Mouse (Mus musculus) CH12.LX (cell line): ENCODE data around the gene 9330161L09Rik.

Source experiments
- CTCF ChIP-seq, 2 experiments: IDR thresholded peaks in 1 of 2; conservative IDR thresholded peaks in 1 of 2; 2 replicates each; pipeline ENCODE4 v1.5.1; 2011 to 2012; ENCODE audit warnings: low read depth in 2 of 2, low read length in 2 of 2, improper control_type of control experiment in 1 of 2, inconsistent platforms in 1 of 2, mild to moderate bottlenecking in 1 of 2, moderate library complexity in 1 of 2
- ETS1 ChIP-seq: conservative IDR thresholded peaks from 2 replicates; pipeline ENCODE4 v1.6.1; 2012; ENCODE audit warnings: low read depth, mild to moderate bottlenecking, inconsistent platforms, low read length, improper control_type of control experiment, moderate library complexity
- KAT2A ChIP-seq: IDR thresholded peaks from 2 replicates; pipeline ENCODE4 v1.6.1; 2012; ENCODE audit warnings: low read length, improper control_type of control experiment, inconsistent platforms; ENCODE audit not compliant: insufficient replicate concordance
- POLR2A ChIP-seq: IDR thresholded peaks from 2 replicates; pipeline ENCODE4 v1.6.1; 2011; ENCODE audit warnings: low read depth, mild to moderate bottlenecking, improper control_type of control experiment, low read length
- UBTF ChIP-seq: IDR thresholded peaks from 2 replicates; pipeline ENCODE4 v1.6.1; 2012; ENCODE audit warnings: low read depth, mild to moderate bottlenecking, inconsistent platforms, low read length, improper control_type of control experiment, moderate library complexity
- USF1 ChIP-seq: IDR thresholded peaks from 2 replicates; pipeline ENCODE4 v1.6.1; 2014; ENCODE audit warnings: low read depth, mild to moderate bottlenecking, inconsistent platforms, low read length, improper control_type of control experiment

GRCm38 (mm10) chr12:103376774-103377173, 30.8 kb downstream of the 9330161L09Rik start:
- TF ChIP-seq CTCF (conservative IDR thresholded peaks at IDR 0.05 in 1 of 2, IDR thresholded peaks at IDR 0.05 in 1 of 2; ENCODE audit: low read depth in 2 of 2, low read length in 2 of 2) (no peak), UBTF (no peak), KAT2A (no peak), USF1 (no peak), POLR2A (no peak), ETS1 (no peak)
